Mouse (Mus musculus): Measurements from ENCODE around the gene Higd1c.
"Not testable (repeated sequence)": the region's sequence is repeated elsewhere in the genome, so short reads cannot be mapped to it uniquely, and the experiment has no call there.

The Higd1c gene

DNA sequence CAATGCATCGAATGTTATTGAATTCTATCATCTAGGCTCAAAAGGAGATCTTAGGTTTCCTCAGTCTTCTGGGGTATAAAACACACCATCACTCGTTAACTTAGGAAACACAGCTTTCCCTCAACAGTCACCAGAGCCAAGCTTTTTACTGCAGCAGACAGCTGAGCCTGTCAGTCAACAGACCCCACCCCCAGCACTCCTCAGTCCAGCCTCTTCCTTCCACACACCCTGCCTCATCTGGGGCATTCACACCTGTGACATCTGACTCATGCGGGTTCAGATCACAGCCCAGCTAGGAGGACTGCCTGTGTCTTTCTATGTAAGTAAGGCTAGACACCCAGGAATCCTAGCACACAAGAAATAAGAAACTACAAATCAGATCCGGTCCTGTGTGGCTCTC is 49.7 kb downstream of the Higd1c start:
- DNase-seq, result no peak

GRCm38 (mm10) chr15:100414942-100415341 is 50.6 kb downstream of the Higd1c start:
- no peak for DNase-seq

DNA sequence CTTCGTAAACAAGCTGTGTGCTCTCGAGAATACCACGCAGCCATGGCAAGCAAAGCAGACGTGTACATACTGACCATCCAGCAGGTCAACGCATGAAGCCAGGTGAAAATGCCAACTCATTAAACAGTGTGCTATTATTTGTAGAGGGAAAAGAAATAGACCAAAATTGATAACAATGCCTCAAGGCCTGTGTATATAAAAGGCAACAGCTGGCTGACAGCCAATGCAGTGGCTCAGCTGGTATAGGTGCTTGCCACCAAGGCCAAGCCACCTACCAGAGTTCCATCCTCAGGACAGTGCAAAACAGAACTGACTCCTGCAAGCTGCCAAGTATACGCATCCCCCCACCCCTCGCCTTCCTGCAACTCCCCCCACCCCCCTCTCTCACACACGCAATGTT is 51.3 kb downstream of the Higd1c start:
- DNase-seq, result no peak

DNA sequence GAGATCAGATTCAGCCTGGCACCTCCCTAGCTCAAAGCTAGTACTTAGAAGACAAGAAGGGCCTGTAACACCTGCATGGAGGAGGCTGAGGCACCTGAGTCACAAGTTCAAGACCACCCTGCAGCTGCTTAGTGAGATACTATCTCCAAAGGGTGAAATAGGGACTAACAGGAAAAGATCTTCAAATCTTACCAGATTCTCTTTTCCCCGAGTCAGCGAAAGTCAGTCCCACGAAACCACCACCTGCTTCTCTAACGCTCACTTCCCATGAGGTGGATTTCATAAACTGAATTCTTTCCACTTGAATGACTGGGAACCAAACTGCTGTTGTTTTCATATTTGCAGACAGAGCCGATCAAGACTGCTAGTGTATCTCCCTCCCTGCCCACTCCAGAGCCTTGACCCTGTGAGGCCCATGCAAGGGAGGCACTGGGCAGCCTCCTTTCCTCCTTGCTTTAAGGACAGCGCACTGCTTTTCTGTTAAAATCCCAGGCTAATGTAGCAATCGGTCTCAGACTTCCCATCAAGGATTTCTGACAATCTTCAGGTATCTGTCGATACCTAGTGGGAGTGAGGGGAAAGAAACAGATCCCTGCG is 53.6 kb downstream of the Higd1c start:
- DNase-seq, result no peak

DNA sequence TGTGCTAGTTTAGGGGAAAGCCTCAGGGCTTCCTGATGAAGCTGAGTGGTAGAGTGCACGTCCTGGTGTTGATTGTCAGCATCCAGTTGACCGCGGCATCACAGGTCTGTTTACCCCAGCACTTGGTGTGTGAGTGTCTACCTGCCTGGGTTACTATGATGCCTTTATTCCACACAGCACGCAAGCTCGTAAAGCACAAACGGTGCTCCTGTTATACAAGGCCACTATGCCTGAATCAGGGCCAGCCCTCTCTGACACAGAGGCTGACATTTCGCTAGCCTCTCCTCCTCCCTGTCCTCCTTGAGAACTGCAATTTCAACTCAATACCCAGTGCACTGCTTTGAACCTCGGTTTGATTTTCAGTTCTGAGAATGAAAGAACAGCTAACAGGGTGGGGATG is 55.0 kb downstream of the Higd1c start:
- no peak for DNase-seq

GRCm38 (mm10) chr15:100419901-100420745 is 55.8 kb downstream of the Higd1c start:
- no peak for DNase-seq

- no peak for DNase-seq
Observed at GRCm38 (mm10) chr15:100421059-100421757, 56.9 kb downstream of the Higd1c start.

DNA sequence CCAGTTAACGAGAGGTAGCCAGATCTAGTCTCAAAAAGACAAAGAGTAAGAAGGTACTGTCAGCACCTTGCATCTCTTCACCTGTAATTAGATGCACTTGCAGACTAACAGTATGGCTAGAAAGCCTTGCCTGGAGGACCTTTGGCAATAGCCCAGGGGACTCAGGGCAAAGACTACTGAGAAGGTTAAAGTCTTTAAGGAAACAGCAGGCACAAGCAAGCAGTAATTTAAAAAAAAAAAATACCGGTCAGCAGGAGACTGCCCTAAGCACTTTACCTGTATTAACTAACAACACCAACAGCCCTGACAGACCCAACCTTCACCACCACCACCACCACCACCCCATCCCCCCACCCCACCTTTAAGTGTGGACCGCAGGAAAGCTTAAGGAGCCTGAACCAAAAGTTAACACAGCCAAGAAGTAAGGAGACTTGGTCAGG is 57.4 kb downstream of the Higd1c start, which contains the start of gene Gm5475:
TSS of gene Gm5475 (plus strand) at position 390 of the 440 bp plus-strand sequence.
- not testable (repeated sequence) for DNase-seq

DNA sequence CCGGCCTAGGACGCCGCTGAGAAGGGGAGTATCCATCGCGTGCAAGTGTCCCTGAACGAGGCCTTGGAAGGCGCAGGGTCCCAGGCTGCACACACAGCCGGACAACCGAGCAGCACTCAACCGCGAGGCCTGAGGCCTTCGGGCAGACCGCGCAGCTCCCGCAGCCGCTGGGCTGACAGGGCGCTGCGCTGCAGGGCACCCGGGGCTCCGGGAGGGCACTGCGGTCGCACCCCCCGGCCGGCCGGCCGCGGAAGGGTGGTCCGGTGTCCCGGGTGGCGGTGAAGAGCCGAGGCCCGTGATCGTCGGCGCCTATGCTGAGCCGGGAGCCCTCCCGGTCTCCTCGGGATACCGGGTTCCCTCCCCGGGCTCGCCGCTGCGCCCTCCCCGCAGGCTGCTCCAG is 58.1 kb downstream of the Higd1c start:
- peak; percentile 34 for DNase-seq

- DNase-seq, result peak; percentile 95
Observed at GRCm38 (mm10) chr15:100422899-100423860, 58.8 kb downstream of the Higd1c start.

DNA sequence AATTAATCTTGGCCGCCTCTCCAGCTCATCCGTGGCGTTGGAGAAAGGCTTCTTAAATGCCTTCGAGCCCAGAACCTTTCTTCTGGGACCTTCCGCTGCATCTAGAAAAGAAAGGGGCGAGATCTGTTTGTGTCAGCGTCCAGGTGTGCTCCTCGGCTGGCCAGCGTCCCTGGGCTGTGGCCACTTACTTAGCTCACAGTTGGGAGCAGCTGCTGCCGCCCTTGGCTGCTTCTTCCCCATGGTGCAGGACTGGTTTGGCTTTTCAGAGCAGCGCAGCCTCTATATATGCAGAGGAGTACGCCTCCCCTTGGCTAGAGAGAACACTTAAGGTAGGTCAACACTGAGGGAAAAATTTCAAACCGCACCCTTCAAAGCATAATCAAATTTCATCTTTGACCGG is 59.6 kb downstream of the Higd1c start:
- DNase-seq, result no peak

DNA sequence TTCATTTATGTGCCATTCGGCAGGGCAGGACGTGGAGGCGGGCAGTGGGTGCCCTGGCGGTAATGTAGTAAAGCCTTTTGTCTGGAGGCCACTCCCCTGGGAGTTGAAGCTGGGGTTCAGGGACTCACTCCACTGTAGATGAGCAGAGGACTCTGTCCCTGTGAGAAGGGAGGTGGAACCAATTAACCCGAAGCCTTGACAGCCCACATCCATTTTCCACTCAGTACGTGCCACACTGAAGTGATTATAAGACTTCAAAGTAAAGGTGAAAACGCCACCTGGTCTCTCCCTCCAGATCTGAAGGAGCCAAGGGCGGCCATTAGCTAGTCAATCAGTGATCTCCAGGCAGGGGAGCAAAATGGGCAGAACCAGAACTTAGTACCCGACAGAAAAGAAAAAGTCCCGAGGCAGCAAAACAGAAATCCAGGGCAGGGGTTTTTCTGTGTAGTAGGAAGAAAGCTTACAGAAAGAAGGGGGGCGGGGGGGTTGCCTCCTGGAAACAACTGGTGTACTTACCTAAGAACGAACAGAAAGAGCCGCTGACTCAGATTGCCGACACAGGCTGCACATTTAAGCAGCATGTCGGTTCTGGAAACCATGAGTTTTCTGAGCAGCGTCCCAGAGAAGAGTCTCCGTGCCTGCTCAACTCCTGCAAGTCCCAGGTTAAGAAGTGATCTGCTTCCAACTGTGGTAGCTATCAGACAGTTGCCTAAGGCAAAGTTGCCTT is 60.2 kb downstream of the Higd1c start, which contains the start of gene Slc11a2:
TSS of gene Slc11a2 (minus strand) at position 677 of the 727 bp plus-strand sequence.
- DNase-seq, result no peak

GRCm38 (mm10) chr15:100428296-100428905 is 64.1 kb downstream of the Higd1c start:
- DNase-seq, result no peak

- DNase-seq, result no peak
Observed at GRCm38 (mm10) chr15:100429959-100430565, 65.7 kb downstream of the Higd1c start.

DNA sequence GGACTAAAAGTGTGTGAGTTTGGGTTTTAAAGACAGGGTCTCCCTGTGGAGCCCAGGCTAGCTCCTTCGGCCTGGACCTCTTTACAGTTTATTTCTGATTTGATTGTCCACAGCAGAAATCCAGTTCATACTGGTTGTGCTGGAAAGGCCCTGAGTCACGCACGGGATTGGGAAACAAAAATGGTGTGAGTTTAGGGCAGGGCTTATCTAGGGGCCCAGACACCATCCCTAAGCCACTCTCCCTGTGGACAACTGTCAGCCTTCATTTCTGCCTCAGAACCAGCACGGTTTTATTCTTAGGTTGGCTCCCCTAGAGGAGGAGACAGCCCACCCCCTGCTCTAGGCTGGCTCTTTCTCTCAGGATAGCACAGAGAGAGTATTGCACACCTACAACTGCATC is 68.9 kb downstream of the Higd1c start:
- no peak for DNase-seq

All from right cerebral cortex, postnatal 14 days (tissue).